28 mouse cellular contexts compared by ENCODE assay signal in genomic region chr9:54909446-54909845, GRCm38 (mm10). TPM values are rescaled to one million over a fixed set of nuclear protein-coding genes. Genes with fewer than 3 reads are reported as not detected.
DNase-seq lines count a peak whose midpoint lies in the region; ATAC-seq and TF ChIP-seq lines count a peak whose summit lies in the region.
"Had no signal": no experiment of that assay in that cellular context is flagged by ENCODE, and none has a peak within 500 bp of the region (broad histone marks: within the 10 kb centered on the region; RNA-seq: fewer than 3 reads in every experiment).

No protein-coding gene starts in this region.

- H3K36me3 ChIP-seq in myocyte (ENCODE audit: control insufficient read depth, insufficient read depth), result peaks cover 45% of the 10 kb centered on the region

- peak overlapping the region; percentile 13 for H3K4me2 ChIP-seq in myocyte (ENCODE audit: low read depth)
- H3K4me2 ChIP-seq: heart, embryonic 13.5 days; hindbrain, embryonic 14.5 days had no signal

- no peak overlapping the region for H3ac ChIP-seq in myocyte (ENCODE audit: control insufficient read depth, insufficient read length)

- POLR2A ChIA-PET in Patski (lab: Charles Lee), result no interaction called here

- H3K4me3 ChIP-seq in myocyte, result no peak overlapping the region
- H3K4me3 ChIP-seq: heart, adult 2 months; heart, embryonic 10.5 days; heart, embryonic 13.5 days had no signal

- no peak for TF ChIP-seq CTCF in Patski (IDR thresholded peaks at IDR 0.05)

- CTCF ChIA-PET in Patski (lab: Charles Lee), result interaction anchor here (0.7 to 1.3 kb wide), 3 partner anchors 12 to 364 kb away, joined by 3 read pairs; no protein-coding TSS in a partner anchor

- H3K27me3 ChIP-seq in Patski (no peaks in the 10 kb centered on the region), myocyte (ENCODE audit: control insufficient read depth, insufficient read depth, insufficient read length) (no peaks in the 10 kb centered on the region)
- H3K27me3 ChIP-seq: heart, embryonic 13.5 days had no signal

- no peaks in the 10 kb centered on the region for H3K79me2 ChIP-seq in myocyte (ENCODE audit: control insufficient read depth, insufficient read depth)

- no peak for ATAC-seq in Patski
- ATAC-seq: CD4-positive, CD25-positive, alpha-beta regulatory T cell, adult 4 months; forebrain, embryonic 14.5 days; forebrain, postnatal 0 days; hindbrain, postnatal 0 days; inflammation-experienced regulatory T-cells, adult 6 months; intestine, embryonic 16.5 days had no signal

- in situ Hi-C loops in Patski (cut with MboI; ENCODE audit: low pct_unique_long_range_greater_than_20kb), result no loop called here

- no peak for TF ChIP-seq POLR2A in myocyte (IDR thresholded peaks at IDR 0.05; ENCODE audit: insufficient read length, low read depth)

- DNase-seq in 3T3-L1 (ENCODE audit: low read depth, low spot score) (peak; percentile 82), 416B (ENCODE audit: low read depth) (peak; percentile 38), Patski (ENCODE audit: low read depth, low spot score) (peak; percentile 38), MN1 (ENCODE audit: low spot score) (no peak), liver (no peak)
- DNase-seq in layer of hippocampus, adult 11-12 months (ENCODE audit: low spot score), result no peak
- DNase-seq: adrenal gland, postnatal 10 days; adrenal gland, postnatal 36 days; B cell, adult 2 months; cerebellum, adult 18-20 months; cerebellum, adult 9-10 months; cerebellum, postnatal 14 days; forebrain, postnatal 0 days; gastrocnemius, postnatal 10 days; gastrocnemius, postnatal 36 days; heart, adult 2 months; heart, postnatal 14 days; heart, postnatal 4 days had no signal

TF ChIP-seq in myocyte, 11 proteins besides CTCF, POLR2A, EP300 and RAD21:
- TF ChIP-seq CEBPB (IDR thresholded peaks at IDR 0.05; ENCODE audit: insufficient read depth, poor library complexity, severe bottlenecking), result peak; percentile 77
- no peak for TF ChIP-seq TCF12 (IDR thresholded peaks at IDR 0.05; ENCODE audit: insufficient read depth, poor library complexity, severe bottlenecking)

RNA-seq across cellular contexts. Expression of gene Hykk, which starts 7.6 kb away (rescaled TPM):
- 0.27 TPM for polyA plus RNA-seq in Patski (2021)
- 0.04 TPM for polyA plus RNA-seq in myocyte (2012; fragmentation: generic; extraction: Trizol)

RNA-seq across cellular contexts. Expression of gene Psma4, which starts 41.1 kb away (rescaled TPM):
- 243 TPM for polyA plus RNA-seq in Patski (2021)
- polyA plus RNA-seq in myocyte (2012; fragmentation: generic; extraction: Trizol), result 166 TPM

RNA-seq across cellular contexts. Expression of gene AY074887, which starts 41.4 kb away (rescaled TPM):
- polyA plus RNA-seq in Patski (2021), result 0.65 TPM
- polyA plus RNA-seq in myocyte (2012; fragmentation: generic; extraction: Trizol), result 0.08 TPM
- polyA plus RNA-seq: CD4-positive, CD25-positive, alpha-beta regulatory T cell, adult 4 months; frontal cortex, adult 2 months; heart, adult 2 months had no signal

RNA-seq across cellular contexts. Expression of gene Ireb2, which starts 45.9 kb away (rescaled TPM):
- polyA plus RNA-seq in Patski (2021), result 41.8 TPM
- polyA plus RNA-seq in myocyte (2012; fragmentation: generic; extraction: Trizol), result 9.4 TPM

Comparison
In these comparisons a context has a peak if more than half of its experiments do, and no peak if none do; other contexts are left out.
1. DNase-seq: peak in 3T3-L1 (single experiment), 416B (single experiment) and Patski (single experiment); none in MN1 (single experiment), liver (single experiment) and layer of hippocampus, adult 11-12 months (single experiment).